Mouse (Mus musculus) ovary, adult 18-20 months (tissue): ENCODE data around the gene Gsdma3.
A peak's percentile ranks its signal among the peaks of the same experiment; 100 is the strongest.
"Not testable (repeated sequence)": the region's sequence is repeated elsewhere in the genome, so short reads cannot be mapped to it uniquely, and the experiment has no call there.

Experiments
- DNase-seq: peaks from one replicate; pipeline ENCODE4 v3.0.0; 2022; ENCODE audit warnings: low spot score, mixed read lengths

Gsdma3 gene

DNA sequence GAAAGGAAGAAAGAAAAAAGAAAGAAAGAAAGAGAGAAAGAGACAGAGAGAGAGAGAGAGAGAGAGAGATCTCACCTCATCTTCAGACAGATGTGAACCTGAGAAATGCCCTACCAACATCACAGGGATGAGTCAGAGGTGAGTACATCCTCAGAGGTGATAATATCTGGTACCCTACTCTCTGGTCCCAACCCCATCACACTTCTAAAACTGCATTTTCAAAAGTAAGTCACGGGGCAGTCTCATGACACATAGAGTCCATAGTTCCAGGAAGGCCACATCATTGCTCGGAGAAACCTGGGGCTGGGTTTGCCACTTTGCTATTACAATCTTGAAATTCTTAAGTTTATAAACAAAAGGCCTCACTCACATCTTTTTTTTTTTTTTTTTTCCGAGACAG, 30.2 kb upstream of the Gsdma3 start:
- DNase-seq, result no peak

DNA sequence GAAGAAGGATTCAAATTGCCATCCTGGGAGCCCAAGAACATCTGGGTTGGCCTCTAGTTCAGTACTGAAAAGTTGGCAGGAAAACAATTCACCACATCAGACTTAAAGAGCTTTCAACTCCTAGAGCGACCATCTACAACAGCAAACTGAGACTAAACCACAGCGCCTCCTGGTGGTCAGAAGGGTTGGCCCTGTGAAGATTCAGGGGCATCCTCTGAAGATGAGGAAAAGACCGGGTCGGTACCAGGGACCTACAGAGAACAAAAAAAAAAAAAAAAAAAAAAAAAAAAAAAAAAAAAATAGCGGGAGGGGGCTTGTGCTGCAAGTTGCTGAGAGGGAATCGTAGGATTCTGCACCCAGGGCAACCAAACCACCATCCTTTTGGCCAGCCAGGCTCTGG, 28.8 kb upstream of the Gsdma3 start:
- no peak for DNase-seq

DNA sequence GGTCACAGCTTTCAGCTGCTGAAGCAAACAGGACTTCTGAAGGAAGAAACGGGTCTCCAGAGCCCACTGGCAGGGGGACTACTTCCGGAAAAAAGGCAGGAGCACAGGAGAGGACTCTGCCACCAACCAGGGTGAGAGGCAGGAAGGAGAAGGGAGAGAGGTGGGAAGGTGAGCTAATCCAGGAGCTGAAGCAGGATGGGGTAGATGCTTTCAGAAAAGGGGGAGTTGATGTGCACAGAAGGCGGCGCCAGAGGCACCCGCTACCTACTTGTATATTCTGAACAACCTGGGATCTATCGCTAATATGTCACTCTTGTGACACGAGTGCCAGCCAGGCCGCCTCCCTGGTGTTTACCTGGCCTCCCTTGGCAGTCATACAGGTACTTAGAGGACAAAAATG, 28.2 kb upstream of the Gsdma3 start, which contains the start of gene Lrrc3c:
Gene Lrrc3c, plus strand, starts transcription at position 301 of the 400 bp plus-strand sequence.
- no peak for DNase-seq

DNA sequence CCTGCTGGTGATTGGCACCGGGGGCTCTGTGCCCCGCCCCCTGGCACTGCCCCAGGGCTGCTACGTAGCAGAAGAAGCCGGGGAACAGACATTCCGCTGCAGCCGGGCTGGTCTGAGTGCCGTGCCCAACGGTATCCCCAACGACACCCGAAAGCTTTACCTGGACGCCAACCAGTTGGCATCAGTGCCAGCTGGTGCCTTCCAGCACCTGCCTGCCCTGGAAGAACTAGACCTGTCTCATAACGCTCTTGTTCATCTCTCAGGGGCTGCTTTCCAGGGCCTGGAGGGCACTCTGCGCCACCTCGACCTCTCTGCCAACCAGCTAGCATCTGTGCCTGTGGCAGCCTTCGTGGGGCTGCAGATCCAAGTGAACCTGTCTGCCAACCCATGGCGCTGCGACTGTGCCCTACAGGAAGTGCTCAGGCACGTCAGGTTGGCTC, 27.3 kb upstream of the Gsdma3 start:
- DNase-seq, result peak; percentile 1

DNA sequence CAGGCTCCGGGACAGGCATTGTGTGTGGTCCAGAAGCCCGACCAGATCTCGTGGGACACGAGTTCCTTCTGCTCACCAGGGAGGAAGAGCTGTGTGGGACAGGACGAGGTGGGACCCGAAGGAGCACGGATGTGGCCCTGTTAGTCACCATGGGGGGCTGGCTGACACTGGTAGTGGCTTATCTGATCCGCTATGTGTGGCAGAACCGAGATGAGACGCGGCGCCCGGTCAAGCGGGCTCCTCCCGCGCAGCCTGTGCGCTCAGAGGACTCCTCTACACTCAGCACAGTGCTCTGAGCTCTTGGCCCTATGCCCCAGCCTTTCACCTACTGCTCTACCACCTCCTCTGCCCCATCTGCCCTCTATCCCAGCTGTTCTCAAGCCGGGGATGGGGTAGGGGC, 26.9 kb upstream of the Gsdma3 start:
- DNase-seq, result no peak

DNA sequence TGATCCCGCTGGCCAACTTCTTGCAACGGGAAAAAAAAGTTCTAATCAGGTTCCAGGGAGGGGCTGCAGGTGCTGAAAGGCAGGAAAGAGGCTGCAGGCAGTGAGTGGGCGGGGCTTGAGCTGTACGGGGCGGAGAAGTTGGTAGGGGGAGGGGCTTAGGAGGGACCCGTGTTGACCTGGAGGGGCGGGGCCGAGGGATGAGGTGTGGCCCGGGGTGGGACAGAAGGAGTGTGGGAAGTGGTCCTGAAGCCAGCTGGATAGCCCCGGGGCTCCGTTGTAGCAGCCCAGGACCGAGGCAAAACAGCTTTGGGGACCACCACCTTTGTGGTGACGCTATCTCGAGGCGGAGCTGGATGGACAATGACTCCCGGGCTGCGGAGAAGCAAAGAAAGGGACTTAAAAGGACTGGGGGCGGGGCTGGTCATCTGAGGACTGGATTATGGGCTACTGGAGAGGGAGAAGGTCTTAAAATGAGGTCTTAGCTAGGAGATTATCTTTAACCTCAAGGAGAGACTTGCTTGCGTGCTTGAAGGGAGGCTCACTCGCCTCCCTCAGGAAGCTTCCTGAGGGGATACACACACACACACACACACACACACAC, 24.0 kb upstream of the Gsdma3 start:
- no peak for DNase-seq

GRCm38 (mm10) chr11:98603953-98604352, 22.2 kb upstream of the Gsdma3 start:
- DNase-seq, result no peak

GRCm38 (mm10) chr11:98604911-98605310, 21.2 kb upstream of the Gsdma3 start:
- not testable (repeated sequence) for DNase-seq

GRCm38 (mm10) chr11:98606763-98607162, 19.4 kb upstream of the Gsdma3 start:
- no peak for DNase-seq

GRCm38 (mm10) chr11:98620791-98621190, 5.4 kb upstream of the Gsdma3 start:
- DNase-seq, result no peak

DNA sequence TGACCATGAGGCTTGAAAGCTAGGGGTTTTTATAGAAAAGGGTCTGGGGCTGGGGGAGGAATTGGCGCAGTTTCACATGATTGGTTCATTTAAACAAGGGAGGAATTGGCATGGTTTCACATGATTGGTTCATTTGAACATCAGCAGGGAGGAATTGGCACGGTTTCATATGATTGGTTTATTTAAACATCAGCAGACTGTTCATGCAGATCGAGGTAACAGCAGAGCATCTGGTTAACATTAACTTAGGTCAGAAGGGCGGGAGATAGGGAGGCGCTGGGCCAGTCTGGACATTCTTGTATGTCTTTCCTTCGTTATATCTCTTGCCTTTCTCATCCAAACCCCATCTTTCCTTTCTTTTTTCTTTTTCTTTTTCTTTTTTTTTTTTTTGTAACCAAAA, 2.2 kb upstream of the Gsdma3 start:
- DNase-seq, result not testable (repeated sequence)

DNA sequence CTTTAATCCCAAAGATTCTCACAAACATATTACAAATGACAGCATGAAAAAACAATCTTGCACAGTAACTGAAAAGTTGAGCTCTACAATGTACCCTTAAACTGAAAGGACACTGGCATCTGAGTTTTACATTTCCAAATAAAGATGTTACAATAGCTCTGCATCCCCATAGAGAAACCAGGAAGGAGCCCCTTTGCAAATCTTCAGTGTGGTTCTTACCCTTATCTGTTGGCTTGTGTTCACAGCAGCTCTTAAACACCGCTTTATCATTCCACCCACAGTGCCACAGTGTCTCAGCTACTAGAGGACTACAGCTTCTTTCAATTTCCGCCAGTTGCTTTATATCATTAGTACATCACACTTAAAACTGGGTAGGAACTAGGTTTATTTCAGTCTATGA, 1.8 kb upstream of the Gsdma3 start:
- not testable (repeated sequence) for DNase-seq

DNA sequence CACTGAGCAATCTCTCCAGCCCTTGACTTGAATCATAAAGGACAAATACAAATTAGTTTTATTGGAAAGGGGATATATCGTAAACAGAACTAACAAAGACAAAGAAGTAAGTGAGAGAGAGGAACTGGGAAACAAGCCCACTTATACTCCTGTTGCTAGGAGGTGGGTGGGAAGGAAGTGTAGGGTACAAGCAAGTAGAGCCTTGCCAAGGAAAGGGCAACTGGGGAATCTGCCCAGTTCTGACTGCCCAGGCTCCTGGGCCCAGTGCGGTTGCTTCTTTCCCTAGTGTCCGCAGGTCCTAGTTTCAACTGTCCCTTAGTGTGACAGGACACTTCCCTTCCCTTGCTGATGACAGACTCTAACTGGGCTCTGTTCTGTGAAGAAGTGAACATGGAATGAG, 2.5 kb downstream of the Gsdma3 start:
- no peak for DNase-seq

- no peak for DNase-seq
Measured at GRCm38 (mm10) chr11:98630646-98631045, 4.5 kb downstream of the Gsdma3 start.

GRCm38 (mm10) chr11:98635312-98635970, 9.3 kb downstream of the Gsdma3 start:
- DNase-seq, result not testable (repeated sequence)

- no peak for DNase-seq
Measured at GRCm38 (mm10) chr11:98637501-98637900, 11.3 kb downstream of the Gsdma3 start.

- DNase-seq, result no peak
Measured at GRCm38 (mm10) chr11:98640091-98640490, 13.9 kb downstream of the Gsdma3 start.

GRCm38 (mm10) chr11:98644757-98645156, 18.6 kb downstream of the Gsdma3 start:
- DNase-seq, result no peak

DNA sequence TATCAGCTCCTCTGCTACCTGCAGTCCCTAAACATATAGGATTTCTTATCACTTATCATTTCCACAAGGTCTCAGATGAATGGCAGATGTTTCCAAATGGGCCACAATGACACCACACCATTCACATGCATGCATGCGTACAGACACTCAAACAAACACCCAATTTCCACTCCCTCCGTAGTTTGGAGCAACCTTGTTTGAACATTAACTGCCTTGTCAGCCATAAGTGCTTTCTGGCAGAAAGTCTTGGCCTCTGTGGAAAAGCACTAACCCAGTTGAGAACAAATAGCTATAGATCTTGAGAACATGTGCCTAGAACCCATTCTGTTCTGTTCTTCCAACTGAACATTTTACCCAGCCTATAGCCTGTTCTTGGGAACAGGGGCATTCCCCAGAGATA, 19.8 kb downstream of the Gsdma3 start:
- no peak for DNase-seq

DNA sequence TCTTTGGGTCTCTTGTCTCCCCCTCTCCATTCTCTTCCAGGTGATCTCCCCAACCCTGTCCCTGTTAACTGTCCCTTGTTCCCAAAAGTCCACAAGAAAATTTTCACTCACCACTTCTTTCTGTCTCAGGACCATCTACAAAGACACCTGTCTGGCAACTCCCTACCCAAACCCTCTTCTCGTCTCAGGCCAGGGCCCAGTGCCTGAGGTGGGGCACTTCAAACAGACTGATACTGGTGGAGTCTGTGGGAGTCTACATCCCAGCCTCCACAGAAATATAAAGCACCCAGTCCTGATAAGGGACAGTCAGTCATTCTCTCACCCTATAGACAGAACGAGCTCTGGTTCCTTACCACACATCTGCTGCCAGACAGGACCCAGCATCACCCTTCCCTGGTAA, 20.3 kb downstream of the Gsdma3 start, which contains the start of gene Gsdma2:
Gene Gsdma2, plus strand, starts transcription at position 301 of the 400 bp plus-strand sequence.
- DNase-seq, result no peak

- DNase-seq, result peak; percentile 13
Measured at GRCm38 (mm10) chr11:98655076-98655475, 28.9 kb downstream of the Gsdma3 start.

DNA sequence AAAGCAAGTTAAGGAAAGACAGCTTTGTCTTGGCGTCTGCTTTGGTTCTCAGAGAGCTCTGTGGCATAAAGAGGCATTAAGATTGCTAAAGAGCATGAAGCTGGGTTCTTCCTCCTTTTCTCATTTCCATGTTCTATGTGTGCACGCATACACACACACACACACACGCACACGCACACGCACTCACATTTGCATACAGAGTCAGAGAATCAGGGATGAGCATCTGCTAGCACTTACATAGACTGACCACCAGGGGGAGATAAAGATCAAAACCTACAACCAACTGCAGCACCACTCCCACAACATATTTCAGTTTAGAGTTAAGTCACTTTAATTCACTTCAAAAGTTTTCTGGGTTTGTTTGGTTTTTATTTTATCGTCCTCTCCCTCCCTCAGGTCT, 34.4 kb downstream of the Gsdma3 start:
- DNase-seq, result no peak

GRCm38 (mm10) chr11:98664091-98664490, 37.9 kb downstream of the Gsdma3 start, which contains the start of gene Gsdma:
Gene Gsdma (plus strand): TSS chr11:98664351.
- DNase-seq, result no peak

DNA sequence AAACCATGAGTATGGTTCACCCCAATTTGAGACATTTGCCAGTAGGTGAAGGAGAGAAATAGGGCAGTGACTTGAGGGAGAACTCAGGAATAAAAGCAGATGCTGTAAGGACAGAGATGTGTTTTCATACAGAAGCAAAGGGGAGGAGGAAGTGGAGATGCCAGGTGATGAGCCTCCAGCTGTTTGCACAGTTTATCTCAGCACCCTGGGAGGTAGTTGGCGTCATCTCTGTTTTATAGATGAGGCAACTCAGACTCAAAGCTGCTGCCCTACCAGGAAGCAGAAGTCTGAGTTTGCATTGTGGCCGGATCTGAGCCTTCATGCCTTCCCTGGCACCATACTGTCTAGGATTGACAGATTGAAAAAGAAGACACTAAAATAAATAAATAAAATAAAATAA, 42.8 kb downstream of the Gsdma3 start:
- no peak for DNase-seq
